Mouse (Mus musculus) cortical plate, adult 2 months (tissue): ENCODE results near the gene Cars. TPM values are rescaled to one million over a fixed set of nuclear protein-coding genes. Genes with fewer than 3 reads are reported as not detected.

Experiments
- H3K27ac ChIP-seq: fragments of 200-500 bp; 2 replicates; pipeline ENCODE4 v1.5.1; 2012; ENCODE audit warnings: low read length, control low read depth, inconsistent platforms; ENCODE audit not compliant: insufficient read depth
- H3K4me1 ChIP-seq: fragments of 200-500 bp; 2 replicates; pipeline ENCODE4 v1.6.1; 2011; ENCODE audit warnings: low read length; ENCODE audit not compliant: control insufficient read depth, insufficient read depth
- H3K4me3 ChIP-seq: fragments of 200-500 bp; 2 replicates; pipeline ENCODE4 v1.5.1; 2011; ENCODE audit warnings: mild to moderate bottlenecking, low read length, control low read depth; ENCODE audit not compliant: insufficient read depth
- CTCF ChIP-seq: fragments of 200-500 bp; IDR thresholded peaks from 2 replicates; pipeline ENCODE4 v1.5.1; 2011; ENCODE audit warnings: mild to moderate bottlenecking, control low read depth, low read length; ENCODE audit not compliant: insufficient read depth; ENCODE audit errors: extremely low read depth
- POLR2A ChIP-seq: fragments of 200-500 bp; IDR thresholded peaks from 2 replicates; pipeline ENCODE4 v1.6.1; 2011; ENCODE audit warnings: mild to moderate bottlenecking, low read length, control low read depth; ENCODE audit not compliant: insufficient read depth; ENCODE audit errors: extremely low read depth
- polyA plus RNA-seq: library from polyadenylated mRNA; depleted of rRNA; stranded (reverse); fragments of >200 nt; gene quantifications from 2 replicates; pipeline ENCODE4 v1.2.3, GENCODE M21; 2012

Gene Cars
- polyA plus RNA-seq, 1 experiment: 49.8 TPM

GRCm38 (mm10) chr7:143592255-143592654 is 7.6 kb downstream of the Cars start:
- Histone ChIP-seq H3K27ac (no peak overlapping the region), H3K4me3 (no peak overlapping the region), H3K4me1 (no peaks in the 10 kb centered on the region)
- TF ChIP-seq CTCF (no peak), POLR2A (no peak)

- no peak for TF ChIP-seq POLR2A
- TF ChIP-seq CTCF: no peak
- Histone ChIP-seq H3K4me3 (no peak overlapping the region), H3K4me1 (no peaks in the 10 kb centered on the region), H3K27ac (no peak overlapping the region)
Observed at GRCm38 (mm10) chr7:143588006-143588405, 11.9 kb downstream of the Cars start.

DNA sequence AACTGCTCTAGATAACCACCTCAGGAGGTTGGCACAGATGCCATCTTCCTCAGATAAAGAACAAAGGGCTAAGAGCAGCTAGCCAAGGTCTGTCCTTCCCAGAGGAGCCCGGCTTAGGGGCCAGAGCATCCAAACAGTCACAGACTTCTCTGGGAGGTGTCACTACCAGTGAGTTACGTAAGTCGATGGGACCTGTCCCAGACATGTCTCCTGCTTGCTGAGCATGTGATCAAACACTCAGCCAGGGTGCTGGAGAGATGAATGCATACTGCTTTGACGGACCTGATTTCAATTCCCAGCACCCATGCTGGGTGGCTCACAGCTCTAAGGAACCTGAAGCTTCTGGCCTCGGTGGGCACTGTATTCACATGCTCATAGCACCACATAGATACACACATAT is 12.3 kb downstream of the Cars start:
- Histone ChIP-seq H3K4me1 (no peaks in the 10 kb centered on the region), H3K27ac (no peak overlapping the region), H3K4me3 (no peak overlapping the region)
- no peak for TF ChIP-seq CTCF
- TF ChIP-seq POLR2A: no peak

GRCm38 (mm10) chr7:143583956-143584355 is 15.9 kb downstream of the Cars start:
- Histone ChIP-seq H3K4me3 (no peak overlapping the region), H3K27ac (no peak overlapping the region), H3K4me1 (no peaks in the 10 kb centered on the region)
- TF ChIP-seq POLR2A: no peak
- TF ChIP-seq CTCF: peak; percentile 73

GRCm38 (mm10) chr7:143583025-143583424 is 16.9 kb downstream of the Cars start:
- TF ChIP-seq POLR2A (no peak), CTCF (no peak)
- Histone ChIP-seq H3K4me1 (no peaks in the 10 kb centered on the region), H3K4me3 (no peak overlapping the region), H3K27ac (no peak overlapping the region)

DNA sequence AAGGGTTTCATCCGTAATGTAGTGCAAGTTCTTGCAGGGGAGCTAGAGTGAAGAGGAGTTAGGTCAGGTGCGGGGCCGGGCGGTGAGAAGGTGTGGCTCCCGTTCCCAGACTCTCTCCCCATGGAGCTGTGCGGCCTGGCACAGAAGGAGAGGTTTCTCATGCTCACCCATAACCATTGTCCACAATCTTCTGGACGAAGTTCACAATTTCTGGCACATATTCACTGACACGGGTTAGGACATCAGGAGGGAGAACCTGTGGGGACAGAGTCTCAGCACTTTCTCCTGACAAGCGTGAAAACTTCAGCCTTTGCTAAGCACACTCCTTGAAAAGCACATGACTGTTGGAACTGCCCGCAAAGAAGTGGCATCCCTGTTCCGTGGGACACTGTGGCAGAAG is 24.1 kb downstream of the Cars start:
- Histone ChIP-seq H3K27ac (no peak overlapping the region), H3K4me3 (no peak overlapping the region), H3K4me1 (no peaks in the 10 kb centered on the region)
- no peak for TF ChIP-seq POLR2A
- no peak for TF ChIP-seq CTCF

DNA sequence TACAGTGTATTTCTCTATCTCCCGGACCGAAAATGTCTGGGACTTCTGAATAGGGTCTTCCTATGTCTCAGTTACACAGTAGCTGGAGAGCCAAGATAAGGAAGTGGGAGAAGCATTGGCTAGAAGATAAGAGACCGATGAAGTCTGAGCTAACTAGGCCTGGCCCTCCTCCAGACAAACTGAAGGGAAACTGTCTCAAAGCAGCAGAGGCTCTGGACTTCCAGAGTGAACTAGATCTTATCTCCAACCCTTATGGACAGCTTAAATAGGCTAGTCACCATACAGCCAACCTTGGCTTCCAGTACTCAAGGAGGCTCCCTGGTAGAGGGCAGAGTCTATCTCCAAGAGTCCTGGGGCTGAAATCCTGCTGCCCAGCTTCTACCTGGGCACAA is 34.2 kb downstream of the Cars start:
- TF ChIP-seq CTCF (no peak), POLR2A (no peak)
- Histone ChIP-seq H3K27ac (no peak overlapping the region), H3K4me3 (no peak overlapping the region), H3K4me1 (no peaks in the 10 kb centered on the region)

GRCm38 (mm10) chr7:143565015-143565647 is 34.8 kb downstream of the Cars start:
- H3K4me3 ChIP-seq: no peak overlapping the region

DNA sequence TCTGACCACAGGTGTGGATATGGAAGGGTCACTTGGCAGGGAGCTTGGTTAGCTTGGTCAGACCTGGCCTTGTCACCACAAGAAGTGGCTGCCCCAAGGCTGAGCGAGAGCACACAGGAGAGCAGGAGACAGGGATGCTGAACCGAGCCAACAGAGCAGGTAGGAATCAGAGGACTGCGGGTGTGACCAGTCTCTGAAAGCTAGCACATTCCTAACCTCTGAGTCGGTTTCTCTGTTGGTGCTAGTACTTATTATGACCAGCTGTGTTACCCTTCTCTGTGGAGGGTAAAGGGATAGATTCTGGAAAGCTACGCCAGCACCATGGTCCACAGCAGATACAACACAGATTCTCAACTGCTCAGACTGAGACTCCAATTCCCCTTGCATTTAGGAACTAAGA is 36.1 kb downstream of the Cars start:
- no peak overlapping the region for H3K4me3 ChIP-seq
- H3K4me1 ChIP-seq: no peaks in the 10 kb centered on the region
- TF ChIP-seq POLR2A (no peak), CTCF (no peak)
- no peak overlapping the region for H3K27ac ChIP-seq

More at GRCm38 (mm10) chr7:143565015-143565647, 34.8 kb downstream of the Cars start:
- TF ChIP-seq CTCF (no peak), POLR2A (no peak)
- Histone ChIP-seq H3K4me1 (no peaks in the 10 kb centered on the region), H3K27ac (no peak overlapping the region)

DNA sequence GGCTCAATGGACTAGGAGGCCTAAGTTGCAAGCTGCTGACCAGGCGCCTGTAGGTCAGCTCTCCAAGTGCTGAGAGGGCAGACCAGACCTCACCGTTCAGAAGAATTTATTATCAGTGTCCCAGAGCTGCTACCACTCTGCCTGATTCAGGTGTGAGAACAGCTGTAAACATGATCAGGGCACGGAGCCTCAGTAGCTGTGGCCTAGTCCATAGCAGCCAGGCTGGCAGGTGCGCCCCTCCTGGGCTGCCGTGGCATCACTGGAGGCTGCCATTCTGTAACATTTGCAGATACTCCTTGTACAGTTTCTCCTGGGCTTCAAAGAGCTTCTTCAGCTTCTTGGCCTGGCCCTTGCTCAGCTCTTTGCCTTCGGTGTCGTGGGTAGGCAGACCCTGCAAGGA is 42.3 kb downstream of the Cars start:
- TF ChIP-seq POLR2A: no peak
- no peak for TF ChIP-seq CTCF
- no peak overlapping the region for H3K27ac ChIP-seq
- H3K4me3 ChIP-seq: no peak overlapping the region
- no peaks in the 10 kb centered on the region for H3K4me1 ChIP-seq

GRCm38 (mm10) chr7:143556964-143557610 is 42.8 kb downstream of the Cars start:
- Histone ChIP-seq H3K27ac (no peak overlapping the region), H3K4me3 (no peak overlapping the region), H3K4me1 (no peaks in the 10 kb centered on the region)
- TF ChIP-seq POLR2A: no peak
- TF ChIP-seq CTCF: no peak
